Mouse (Mus musculus) spleen, adult 2 months (tissue): ENCODE data around the gene Tfb1m.

ENCODE experiments used
- CTCF ChIP-seq: fragments of 200-500 bp; IDR thresholded peaks from 2 replicates; pipeline ENCODE4 v1.5.1; 2011; ENCODE audit warnings: mild to moderate bottlenecking, inconsistent platforms; ENCODE audit not compliant: insufficient read depth, insufficient read length, insufficient replicate concordance; ENCODE audit errors: extremely low read depth
- POLR2A ChIP-seq: fragments of 200-500 bp; IDR thresholded peaks from 2 replicates; pipeline ENCODE4 v1.6.1; 2011; ENCODE audit warnings: low read depth, low read length, inconsistent platforms

GRCm38 (mm10) chr17:3532254-3532653, 25.3 kb downstream of the Tfb1m start, which contains the start of gene Cldn20:
- no peak for TF ChIP-seq CTCF
- no peak for TF ChIP-seq POLR2A
